Mouse (Mus musculus) right cerebral cortex, postnatal 14 days (tissue): Measurements from ENCODE around the gene Hcn4.
A peak's percentile ranks its signal among the peaks of the same experiment; 100 is the strongest.

Experiments
- DNase-seq: peaks from one replicate; pipeline ENCODE4 v3.0.0; 2022

The Hcn4 gene

DNA sequence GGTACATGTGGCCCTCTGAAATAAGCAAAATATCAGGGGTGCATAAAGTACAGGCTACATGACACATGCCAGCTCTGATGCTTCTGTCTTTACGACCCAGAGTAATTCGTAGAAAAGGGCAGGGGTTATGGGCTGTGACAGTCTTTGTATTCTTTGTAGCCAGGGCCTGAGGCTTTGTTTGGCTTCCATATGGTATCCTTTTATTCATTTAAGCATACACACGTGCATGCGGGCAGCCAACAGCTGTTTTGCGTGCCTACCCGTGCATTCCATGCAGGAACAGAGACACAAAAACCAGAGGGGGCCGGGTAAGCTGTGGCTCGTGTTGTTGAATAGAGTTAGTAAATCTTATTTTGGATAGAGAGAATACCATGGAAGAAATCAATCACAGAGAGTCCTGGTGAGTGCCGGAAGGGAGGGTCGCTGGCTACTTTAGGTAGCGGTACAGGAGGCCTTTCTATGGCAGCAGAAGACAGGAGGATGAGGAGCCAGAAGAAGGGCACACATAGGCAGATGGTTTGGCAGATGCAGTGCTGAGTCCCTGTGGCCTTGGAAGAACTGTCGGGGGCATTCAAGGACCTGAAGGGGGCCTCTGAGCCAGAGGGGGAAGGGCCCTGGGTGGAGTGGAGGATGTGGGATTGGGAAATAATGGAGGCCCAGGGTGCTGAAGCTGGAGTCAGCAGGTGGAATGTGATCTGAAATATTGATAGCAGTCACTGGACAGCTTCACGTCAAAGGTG lies 26.5 kb downstream of the Hcn4 start:
- DNase-seq, result no peak

DNA sequence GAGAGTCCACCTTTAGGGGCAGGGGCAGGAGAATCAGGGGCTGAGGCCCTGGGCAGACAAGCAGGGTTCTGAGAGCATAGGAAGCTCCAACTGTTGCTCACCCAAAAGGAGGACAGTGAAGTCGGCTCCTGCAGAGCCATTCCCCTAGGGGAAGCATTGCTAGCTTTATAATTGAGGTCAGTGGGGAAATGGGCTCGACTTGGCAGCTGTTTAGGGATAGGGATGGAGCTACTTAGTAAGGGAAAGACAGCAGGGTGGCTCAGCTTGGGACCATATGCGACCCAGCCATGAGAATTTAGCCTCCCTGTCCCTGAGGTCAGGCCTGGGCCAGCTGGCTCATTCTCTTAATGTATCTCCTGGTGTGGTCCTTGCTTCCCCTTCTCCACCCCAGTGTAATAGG lies 31.7 kb downstream of the Hcn4 start:
- no peak for DNase-seq

DNA sequence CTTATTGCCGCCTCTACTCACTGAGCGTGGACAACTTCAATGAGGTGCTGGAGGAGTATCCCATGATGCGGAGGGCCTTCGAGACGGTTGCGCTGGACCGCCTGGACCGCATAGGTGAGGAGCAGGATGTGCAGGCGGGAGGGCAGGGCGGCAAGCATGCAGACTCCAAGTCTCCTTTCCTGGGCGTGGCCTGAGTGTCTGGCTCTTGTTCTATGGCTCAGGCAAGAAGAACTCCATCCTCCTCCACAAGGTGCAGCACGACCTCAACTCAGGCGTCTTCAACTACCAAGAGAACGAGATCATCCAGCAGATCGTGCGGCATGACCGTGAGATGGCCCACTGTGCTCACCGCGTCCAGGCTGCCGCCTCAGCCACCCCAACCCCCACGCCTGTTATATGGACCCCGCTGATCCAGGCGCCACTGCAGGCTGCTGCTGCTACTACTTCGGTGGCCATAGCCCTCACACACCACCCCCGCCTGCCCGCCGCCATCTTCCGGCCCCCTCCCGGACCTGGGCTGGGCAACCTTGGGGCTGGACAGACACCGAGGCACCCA lies 35.9 kb downstream of the Hcn4 start:
- DNase-seq, result no peak

- peak; percentile 57 for DNase-seq
Measured at GRCm38 (mm10) chr9:58863826-58864225, 40.6 kb downstream of the Hcn4 start.

- no peak for DNase-seq
Measured at GRCm38 (mm10) chr9:58871141-58871540, 47.9 kb downstream of the Hcn4 start.

GRCm38 (mm10) chr9:58873541-58874324 lies 50.5 kb downstream of the Hcn4 start:
- DNase-seq, result peak; percentile 68

- no peak for DNase-seq
Measured at GRCm38 (mm10) chr9:58874354-58874753, 51.1 kb downstream of the Hcn4 start.

GRCm38 (mm10) chr9:58875439-58875838 lies 52.2 kb downstream of the Hcn4 start:
- DNase-seq, result no peak

DNA sequence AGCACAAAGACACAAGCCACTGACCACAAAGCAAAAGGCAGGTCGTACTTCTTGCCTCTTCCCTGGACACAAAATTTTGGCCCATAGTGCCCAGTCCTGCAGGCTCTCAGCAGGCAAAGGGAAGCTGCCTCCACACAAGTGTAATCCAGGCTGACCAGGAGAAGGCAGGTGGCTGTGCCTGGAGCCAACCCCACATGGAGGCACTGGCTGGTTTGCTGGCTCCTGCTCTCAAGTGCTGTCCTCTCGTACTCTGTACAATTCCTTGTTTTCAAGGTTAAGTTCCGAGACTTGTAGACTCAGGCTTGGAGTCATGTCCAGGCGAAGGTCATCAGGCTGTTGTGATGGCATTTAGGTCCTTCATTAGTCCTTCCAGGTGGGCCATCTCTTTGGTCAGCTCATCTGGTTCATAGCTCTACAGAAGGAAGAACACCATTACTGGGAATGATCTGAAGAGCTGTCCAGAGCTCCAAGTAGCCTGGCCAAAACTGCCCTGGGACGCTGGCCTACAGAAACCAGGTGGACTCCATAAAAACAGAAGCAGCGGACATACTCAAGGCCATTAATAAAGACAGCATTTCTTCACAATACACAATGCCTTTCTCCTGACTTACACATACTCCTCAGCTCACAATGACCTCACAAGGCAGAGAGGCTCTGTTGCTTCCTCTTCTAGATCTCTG lies 53.9 kb downstream of the Hcn4 start:
- DNase-seq, result no peak

DNA sequence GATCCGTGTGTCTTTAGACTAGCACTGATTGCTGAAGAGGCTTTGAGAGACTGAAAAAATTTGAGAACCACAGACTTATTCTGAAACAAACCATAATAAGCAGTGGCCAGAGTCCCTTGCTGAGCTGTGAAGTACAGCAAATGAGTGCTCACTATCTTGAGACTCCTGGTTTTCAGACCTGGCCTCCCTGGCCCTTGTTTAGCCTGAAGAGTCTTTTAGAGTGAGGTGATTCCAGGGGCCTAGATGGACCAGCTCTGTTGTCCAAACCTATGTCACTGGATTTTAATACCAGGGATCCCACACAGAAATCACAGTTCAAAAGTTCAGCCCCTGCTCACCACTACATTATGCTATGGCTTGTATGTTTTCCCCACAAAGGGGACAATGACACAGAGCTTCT lies 56.6 kb downstream of the Hcn4 start:
- no peak for DNase-seq

DNA sequence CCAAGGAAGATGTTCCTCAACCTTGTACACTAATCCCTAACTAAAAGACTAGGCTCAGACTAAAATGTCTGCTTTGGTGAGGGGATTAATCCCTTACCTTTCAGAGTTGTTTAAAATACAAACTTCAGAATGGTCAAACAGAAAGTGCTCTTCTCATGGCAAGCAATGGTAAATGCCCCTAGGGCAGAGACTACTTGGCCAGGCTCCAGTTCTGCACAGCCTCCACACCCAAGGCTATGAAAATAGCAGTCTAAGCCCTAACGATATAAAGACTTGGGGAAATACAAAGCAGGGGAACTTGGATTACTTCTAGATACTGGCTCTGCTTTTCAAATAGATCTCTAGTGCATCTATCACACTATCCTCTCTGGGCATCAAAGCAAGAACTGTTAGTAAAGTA lies 59.5 kb downstream of the Hcn4 start:
- no peak for DNase-seq

- no peak for DNase-seq
Measured at GRCm38 (mm10) chr9:58889782-58890448, 66.7 kb downstream of the Hcn4 start.

DNA sequence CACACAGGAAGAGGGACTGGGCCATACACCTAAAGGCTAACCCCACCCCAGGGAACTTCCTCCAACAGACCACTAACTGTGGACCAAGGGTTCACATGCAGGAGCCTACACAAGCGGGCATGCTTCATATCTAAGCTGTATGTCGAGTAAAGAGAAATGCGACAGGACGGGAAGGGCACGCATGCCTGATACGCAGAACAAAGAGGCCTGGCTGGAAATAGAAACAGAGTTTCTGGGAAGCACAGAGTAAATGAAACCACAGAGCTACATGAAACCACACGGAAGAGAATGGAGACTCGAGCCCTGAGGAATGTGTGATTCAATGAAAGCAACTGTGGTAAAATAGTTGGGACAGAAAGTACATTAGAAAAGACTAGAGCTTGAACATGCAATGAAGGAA lies 67.7 kb downstream of the Hcn4 start:
- no peak for DNase-seq

DNA sequence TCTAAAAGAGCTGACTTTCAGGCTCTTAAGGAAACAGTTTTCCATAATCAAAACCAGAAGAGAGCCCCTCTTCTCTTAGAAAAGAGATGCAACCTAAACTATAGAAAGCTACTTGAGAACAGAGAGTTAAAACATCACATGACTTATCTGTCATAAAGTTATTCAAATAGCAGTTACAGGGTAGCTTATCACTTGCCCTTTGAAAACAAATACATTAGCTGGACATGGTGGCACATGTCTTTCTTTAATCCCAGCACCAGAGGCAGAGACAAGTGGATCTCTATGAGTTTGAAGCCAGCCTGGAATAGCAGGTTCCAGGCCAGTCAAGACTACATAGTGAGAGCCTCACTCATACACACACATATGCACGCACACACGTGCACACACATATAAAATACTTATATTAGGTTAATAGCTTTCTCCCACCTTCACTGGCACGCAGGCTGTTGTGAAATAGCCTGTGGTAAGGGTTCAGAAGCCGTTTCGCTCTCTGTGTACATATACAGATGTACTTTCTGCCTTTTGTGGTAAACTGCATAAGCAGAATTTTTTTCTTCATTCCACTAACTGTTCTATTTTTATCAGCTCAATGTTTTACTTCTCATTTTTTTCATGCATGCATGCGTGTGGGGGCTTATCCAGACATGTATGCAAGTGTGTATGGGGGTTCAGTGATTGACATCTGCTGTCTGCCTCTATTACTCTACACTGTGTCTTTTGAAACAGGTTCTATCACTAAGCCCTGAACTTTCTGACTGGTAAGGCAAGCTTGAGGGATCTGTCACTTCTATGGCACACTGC lies 68.8 kb downstream of the Hcn4 start:
- DNase-seq, result no peak

DNA sequence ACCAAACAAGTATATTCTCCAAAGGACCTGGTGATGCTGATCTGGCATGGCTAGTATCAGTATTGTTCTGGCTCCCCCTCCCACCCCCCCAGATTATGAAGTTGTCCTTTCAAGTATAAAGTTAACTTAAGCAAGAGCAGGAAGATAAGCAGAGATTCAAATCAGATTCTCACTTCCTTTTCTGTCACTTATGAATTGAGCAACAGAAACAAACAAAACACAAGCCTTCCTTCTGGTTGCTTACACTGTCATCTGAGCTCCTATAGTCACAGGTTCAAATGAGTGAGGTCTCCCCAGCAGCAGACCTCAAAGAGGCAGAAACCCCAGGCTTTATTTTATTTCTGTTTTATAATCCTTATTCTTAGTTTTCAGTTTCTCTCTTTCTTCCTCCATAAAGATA lies 76.4 kb downstream of the Hcn4 start:
- no peak for DNase-seq

GRCm38 (mm10) chr9:58902869-58903585 lies 79.8 kb downstream of the Hcn4 start:
- DNase-seq, result peak; percentile 45
